Mouse (Mus musculus) cerebellum, adult 11-12 months (tissue): ENCODE results near the gene Tank.

ENCODE experiments used
- DNase-seq: peaks from one replicate; pipeline ENCODE4 v3.0.0; 2022

Gene Tank

DNA sequence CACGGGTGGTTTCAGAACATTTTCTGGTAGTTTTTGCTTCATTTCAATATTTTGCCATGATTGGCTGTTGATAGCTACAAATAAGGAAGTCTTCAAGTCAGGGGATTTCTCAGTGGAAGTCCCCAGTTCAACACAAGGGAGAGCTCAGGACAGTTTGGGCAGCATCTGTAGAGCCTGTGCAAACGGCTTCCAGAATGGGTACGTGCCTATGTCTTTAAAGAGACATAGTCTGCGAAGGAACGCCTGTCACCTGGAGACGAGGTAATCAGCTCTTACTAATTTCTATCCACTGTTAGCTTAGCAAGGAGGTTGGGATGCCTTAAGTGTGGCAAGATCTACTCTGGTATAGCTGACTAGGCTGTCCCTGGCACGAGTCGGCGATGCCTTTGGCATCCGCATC is at the start of gene Tank:
Tank (plus strand) TSS at position 153 of the 400 bp plus-strand sequence.
- no peak for DNase-seq

DNA sequence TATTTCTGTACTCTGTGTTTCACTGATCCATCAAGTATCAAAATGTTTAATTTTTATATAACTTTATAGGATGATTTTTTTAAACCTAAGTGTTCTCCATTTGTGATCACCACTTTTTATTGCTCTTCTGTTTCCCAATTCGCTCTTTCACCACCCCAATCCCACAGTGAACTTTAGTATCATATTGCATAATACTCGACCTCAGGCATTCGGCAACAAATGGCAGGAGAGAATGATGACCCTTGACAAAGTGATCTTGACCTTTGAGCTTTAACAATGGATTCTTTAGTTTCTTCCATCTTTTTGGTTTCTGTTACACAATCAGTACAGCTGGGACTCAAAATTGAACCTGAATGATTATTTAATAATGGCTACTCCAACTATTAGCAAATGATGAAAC is 46.1 kb upstream of the Tank start:
- no peak for DNase-seq

DNA sequence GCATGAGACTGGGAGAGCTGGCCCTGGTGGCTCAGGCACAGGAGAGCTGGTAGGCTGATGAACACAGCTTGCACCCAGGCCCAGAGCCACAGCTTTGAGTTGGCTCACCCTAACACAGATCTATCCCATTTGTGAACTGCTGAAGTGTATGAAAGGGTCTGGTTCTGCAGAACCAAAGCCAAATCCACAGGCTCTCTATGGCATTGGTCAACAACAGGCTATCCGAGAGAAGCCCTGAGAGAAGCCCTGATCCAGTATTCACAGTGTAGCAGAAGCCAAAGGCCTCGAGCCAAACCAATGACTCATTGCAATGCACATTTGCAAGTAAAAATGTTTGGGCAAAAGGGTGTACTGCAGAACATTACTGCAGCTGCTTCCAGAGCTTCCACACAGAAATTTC is 45.3 kb upstream of the Tank start:
- DNase-seq, result peak; percentile 36

DNA sequence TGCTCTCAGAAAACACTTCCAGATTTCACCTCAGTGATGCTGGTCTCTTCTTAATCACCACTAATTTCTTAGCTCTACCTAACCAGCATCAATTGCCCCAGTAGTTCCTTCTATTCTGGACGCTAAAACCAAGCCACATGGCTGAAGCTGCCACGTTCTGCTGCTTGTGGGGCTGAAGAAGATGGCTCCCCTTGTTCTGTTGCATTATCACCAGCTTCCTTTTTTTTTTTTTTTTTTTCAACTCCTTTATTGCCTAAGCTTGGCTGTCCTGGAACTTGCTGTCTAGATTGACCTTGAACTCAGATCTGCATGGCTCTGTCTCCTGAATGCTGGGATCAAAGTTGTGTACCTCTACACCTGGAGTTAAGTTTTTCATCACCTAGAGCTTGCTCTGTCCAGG is 41.5 kb upstream of the Tank start:
- no peak for DNase-seq

DNA sequence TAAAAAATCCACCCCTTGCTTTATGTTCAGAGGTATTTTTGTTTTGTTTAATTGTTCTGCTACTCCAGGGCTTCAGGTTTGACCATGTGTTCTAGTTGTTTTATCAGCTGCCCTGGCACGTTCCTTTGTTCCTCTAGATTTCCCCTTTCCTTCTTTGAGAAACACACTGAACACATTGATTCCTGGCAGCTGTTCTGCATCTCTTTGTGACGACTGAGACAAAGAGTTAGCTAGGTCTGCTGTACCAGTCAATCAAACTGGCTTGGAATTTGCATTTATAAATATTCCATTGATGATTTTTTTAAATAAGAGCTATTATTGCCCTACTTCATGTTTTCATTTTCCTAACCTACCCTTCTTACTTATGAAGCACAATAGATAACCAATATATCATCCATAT is 39.0 kb upstream of the Tank start:
- DNase-seq, result no peak

DNA sequence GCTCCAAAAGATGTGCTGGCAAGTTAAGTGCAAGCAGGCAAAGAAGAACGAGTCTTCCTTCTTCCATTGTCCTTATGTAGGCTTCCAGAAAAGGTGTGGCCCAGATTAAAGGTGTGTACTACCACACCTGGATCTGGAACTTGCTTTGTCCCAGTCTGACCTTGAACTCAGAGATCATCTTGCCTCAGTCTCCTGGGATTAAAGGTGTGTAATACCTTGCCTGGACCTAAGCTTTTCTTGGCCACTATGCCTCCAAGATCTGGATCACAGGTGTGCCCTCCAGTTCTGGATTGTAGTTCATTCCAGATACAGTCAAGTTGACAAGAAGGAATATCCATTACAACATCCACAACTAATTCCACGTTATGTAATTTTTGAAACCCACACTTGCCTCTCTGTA is 36.0 kb upstream of the Tank start:
- no peak for DNase-seq

DNA sequence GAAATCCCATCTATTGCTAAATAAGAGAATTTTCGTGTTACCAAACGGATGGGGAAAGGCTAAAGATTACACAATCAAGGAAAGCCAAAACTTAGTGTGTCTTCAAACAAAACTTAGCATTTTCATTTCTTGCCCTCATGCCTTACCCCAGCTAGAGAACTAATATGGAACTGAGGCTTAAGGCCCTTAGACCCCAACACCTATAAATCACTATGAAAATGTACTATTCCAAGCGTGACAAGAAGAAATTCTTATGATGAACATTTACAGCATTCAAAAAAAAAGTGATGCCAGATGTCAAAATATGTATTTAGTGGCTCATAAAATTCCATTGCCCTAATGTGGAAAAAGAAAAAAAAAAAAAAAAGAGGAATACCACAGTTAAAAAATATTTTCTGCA is 32.7 kb upstream of the Tank start:
- DNase-seq, result no peak

DNA sequence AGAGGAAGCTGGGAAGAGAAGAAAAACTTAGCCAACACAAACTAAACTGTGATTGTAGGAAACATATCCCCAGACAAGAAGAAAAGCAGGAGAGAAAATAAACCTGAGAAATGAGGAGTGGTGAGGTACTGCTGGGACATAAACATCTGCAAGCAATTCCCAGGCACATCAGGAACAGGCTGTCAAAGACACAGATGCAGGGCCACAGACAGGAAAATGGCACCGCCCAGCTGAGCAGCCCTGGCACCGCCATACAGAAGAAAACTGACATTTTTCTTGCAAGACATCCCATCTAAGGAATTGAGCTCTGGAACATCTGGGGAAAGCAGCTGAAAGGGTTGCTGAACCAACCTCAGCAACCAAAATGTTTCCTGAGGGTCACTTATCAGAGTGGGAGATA is 30.4 kb upstream of the Tank start:
- DNase-seq, result no peak

DNA sequence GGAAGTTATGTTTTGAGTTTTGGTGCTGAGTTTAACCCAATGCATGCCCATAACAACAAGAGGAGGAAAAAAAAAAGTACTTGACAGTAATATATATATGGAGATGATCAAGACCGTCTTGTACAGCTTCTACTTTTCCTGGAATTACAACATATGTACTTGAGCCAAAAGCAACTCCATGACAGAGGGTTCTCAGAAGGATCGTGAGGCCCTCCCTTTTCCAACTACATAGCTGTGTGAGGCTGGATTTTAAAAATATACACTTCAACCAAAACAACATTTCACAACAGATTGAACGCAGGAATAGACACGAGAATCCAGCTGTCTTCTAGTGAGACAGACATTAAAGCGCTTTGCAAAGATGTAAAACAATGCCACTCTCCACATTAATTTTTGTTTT is 26.7 kb upstream of the Tank start:
- DNase-seq, result no peak

DNA sequence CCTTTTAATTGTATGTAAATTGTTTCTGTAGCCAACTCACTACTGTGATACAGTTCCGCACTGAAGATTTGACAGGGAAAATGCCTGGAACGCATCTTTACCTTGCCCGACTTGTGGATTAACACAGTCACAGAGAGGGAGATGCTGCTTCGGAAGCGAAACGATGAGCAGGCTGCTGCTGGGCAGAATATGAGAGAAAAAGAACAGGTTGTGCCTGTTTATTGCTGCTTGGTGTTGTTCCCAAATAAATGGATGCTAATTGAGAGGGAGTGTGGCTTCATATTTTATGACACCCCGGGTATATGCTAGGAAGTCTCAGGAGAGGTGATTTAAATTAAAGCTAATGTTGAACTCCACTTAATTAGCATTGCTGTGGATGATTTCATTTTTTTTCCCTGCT is 23.0 kb upstream of the Tank start:
- no peak for DNase-seq

DNA sequence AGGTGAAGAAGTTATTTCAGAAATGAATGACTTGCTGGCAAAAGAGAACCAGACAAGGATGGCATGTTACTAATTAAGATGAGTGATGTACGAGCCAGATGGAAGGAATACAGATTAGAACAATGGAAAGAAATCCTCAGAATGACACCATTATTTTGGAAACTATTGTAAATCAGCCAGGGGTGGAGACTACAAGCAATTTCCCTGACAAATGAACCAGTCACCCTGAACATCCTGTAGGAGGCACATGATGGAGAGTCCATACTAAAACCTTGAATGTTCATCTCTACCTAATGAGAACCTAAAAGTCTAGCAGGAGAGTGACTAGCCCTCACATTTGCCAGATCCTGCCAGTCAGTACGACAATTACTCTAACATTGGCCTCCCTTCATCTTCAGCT is 22.6 kb upstream of the Tank start:
- DNase-seq, result no peak

DNA sequence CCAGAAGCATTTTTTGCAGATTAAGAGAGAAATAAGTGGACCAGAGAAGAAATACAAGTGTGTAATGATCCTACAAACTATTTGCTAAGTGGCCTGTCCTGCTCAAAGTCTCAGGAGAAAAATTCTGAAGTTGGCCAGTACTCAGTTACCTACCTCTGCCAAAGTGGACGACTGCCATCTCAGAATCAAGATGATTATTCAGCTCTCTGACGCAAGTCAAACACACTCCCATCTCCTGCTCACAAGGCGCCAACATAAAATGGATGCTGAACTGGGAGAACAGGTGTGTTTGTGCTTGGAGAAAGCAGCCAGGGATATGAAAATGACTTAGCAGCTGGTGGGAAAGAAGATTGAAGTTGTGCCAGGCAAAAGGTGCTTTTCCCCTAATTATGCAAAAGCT is 21.7 kb upstream of the Tank start:
- no peak for DNase-seq

DNA sequence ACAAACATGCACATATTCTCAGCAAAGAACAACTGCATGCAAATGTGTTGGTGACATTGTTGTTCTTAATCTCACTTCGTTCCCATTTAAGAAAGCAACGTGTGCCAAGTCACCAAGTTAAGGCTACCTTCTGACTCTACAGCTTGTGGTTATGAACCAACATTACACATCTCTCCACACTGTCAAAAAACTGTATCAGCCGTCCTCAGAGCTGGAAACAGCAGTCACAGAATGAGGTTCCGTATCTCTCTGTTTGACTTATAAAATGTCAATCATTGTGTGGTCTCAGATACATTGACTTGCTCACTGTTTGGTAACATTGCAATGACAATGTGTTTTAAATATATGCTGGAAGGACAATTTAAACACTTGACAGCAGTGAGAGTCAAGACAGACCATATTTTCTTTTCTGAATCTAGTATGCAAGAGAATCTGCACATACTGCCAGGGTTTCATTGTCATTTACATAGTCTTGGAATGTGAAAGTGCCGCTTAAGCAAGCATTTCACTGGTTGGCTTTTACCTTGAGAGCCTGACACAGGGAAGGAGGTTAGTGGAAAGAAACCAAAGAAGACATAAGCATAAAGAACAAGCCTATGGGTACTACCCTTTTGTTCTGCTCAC is 20.4 kb upstream of the Tank start:
- no peak for DNase-seq

DNA sequence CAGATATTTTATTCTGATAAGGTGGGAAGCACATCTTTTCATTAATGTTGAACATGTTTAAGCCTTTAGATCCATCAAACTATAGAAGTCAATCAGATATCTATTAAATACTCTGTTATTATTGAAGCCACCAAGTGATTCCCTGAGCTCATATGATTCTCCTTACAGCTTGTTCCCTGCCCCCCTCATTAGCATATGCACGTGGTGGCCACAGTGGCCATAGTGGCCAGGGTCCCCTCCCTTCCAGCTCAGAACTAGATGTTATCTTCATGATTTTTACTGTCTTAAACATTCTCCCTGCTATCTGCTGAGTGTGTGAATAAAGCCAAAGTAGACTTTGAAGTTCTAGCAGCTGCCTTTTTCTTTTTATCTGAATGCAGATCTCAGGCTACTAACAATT is 17.3 kb upstream of the Tank start:
- DNase-seq, result no peak

DNA sequence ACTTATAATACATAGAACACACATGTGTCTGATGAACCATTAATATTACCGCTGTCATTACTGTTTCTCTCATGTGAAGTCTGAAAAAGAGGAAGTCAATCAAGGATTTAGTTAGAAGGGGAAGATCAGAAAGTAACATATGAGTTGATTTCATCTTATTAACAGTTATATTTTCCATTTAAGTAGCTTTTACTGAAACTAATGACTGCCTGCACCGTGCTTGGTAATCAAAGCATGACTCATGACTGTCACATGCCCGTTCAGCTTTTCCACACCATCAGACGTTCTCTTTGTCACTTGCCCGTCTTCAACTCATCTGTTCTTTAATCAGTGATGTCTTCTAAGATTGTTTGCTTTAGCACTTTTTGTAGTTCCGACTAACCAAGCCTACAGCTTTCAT is 15.2 kb upstream of the Tank start:
- DNase-seq, result no peak

DNA sequence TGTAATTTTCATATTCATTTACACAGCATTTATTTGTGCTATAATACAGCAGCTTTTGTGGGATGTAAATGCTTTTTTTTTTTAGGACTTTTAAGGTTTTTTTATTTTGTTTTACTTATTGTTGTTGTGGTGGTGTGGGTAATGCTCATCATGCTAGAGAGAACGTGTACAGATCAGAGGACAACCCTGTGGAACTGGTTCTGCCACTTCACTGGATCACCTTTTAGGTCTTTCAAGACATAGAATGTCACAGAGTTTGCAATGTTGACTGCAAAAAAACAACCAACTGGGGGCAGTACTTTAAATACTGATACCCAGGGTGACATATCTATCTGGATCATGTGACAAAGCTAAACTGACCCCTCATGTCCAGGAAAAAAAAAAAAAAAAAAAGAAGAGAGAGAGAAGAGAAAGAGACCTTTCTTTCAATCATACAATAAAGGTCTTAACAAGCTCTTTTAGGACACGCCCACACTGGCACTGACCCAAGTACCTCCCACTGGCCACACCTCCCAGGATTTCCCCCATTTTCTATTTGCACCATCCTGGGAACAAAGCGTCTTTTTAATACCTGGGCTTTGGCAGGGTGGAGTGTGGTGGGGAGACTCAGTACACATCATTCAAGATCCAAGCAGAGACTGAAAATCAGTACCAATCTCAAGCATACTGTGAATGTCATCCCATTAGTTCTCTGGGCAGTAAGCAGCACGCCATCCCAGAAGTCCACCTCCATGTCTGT is 11.2 kb upstream of the Tank start:
- DNase-seq, result no peak

DNA sequence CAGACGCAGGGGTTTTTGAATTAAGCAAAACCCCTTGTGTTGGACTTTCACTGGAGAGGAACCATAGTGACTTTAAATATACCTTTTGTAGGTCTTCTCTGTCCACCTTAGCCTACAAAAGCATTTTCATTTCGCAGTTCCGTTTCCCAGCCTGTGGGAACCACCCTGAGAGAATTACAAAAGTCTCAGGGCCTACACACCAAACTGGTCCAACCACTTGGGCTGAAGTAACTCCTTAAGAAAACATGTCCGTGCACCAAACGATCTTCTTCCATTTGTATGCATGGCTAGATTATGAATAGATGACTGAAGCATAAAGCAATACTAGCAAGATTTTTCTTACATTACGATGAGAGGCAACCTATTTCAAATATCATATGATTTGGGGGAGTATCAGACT is 9.2 kb upstream of the Tank start:
- DNase-seq, result no peak

DNA sequence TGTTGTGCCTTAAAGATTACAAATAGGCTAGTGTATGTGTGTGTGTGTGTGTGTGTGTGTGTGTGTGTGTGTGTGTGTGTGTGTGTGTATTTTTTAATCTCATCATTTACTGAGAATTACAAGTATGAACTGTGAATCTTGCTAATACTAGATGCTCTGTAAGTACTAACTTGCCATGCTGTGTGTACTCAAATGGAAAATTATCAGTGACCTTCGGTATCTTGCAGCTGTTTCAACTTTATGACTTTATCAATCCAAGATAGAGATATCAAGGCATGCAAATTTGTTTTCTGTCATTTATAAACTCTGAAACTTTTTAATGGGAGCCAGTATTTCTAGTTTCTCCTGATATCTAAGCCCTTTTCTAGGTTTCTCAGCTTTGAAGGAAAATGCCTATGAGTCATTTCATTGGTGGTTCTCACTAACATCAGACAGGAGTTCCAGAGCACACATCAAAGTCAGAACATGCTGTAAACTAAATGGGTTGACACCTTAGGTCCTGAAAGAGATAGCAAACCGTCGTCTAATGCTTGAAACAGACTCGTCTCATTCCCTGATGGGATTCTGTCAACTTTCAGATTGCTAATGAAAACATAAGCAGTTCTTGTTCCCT is 6.9 kb upstream of the Tank start:
- DNase-seq, result no peak

DNA sequence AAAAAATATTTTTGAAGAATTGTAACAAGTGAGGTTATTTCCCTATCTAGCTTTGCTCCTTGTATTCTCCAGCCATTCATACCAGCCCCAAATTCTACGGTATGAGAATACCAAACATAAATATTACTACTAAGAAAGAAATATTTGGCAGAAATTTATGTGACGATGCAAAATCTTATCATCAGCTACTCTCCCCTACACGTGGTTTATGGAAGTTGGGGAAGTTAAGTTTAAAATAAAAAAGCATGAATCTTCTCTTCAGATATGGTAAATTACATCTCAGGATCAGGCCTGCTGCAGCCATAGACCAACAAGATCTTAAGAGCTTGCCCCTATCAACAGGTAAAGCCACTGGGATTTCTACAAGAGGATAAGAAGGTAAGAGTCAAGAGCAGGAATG is 1.9 kb upstream of the Tank start:
- DNase-seq, result no peak

DNA sequence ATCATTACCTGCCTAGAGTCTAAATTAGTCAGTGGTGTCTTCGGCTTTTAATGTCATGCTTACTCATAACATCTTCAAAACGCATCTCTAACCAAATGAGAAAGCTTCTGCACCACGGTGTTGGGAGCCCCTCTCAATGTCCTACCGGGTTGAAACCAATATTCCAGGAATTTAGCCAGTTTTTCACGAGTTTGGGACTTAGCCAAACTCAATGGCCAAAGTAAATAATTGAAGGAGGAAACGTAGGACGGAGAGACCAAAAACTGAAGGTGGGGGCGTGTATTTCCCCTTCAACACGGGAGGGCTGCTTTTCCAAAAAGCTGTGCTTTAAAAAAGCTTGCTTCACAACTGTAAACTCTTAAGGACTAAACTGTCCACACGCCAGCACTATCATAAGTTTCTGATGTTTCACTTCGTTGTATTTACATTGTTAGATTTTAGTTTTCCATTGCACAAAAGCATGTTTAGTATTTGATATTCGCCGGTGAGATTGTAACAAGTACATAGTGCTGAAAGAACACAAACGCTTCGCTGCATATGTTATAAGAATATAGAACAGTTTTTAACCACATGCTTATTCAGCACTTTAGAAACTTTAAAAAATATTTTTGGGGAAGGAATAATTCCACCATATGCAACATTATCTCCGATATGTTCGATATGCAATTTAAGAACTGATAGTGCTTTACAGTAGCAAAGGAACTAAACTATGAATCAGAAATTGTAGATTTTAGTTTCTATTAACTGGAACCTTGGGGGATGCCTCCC is 1.3 kb upstream of the Tank start:
- DNase-seq, result no peak

DNA sequence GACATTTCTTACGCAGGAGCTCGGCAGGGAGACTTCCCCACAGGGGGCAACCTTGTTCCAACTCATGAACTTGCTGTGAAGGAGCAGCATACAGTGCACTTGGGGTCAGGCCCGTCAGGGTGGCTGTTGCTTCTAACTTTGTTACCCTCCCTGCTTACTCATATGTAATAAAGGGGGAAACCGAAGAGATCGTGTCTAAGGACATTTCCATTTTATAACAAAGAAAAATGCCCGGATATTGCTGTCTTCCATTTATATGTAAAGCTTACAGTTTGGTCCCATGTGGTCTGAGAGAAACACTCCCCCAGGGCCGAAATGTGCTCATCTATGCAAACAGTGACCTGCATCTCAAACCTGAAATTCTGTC is 706 bp upstream of the Tank start:
- DNase-seq, result no peak

DNA sequence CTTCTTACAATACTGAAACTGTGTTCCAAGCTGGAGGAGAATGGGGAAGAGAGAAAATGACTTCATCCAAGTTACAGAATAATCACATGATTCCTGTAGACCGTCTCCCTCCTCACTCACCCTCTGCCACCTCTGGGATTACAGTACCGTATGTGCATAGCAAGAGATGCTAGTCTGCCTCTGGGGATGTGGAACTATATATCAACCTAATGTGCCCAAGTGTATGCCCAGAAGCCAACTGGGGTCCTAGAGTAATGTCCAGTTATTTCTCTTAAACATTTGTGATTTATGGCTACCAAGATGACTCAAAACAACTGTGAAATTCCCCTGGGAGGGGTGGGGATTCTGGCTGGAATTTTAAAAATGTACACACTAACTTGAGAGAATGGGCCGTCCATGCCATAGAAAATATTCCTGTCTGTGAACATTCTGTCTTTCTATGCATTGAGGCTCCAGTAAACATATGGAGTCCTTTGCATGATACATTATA is 1.2 kb downstream of the Tank start:
- DNase-seq, result no peak

DNA sequence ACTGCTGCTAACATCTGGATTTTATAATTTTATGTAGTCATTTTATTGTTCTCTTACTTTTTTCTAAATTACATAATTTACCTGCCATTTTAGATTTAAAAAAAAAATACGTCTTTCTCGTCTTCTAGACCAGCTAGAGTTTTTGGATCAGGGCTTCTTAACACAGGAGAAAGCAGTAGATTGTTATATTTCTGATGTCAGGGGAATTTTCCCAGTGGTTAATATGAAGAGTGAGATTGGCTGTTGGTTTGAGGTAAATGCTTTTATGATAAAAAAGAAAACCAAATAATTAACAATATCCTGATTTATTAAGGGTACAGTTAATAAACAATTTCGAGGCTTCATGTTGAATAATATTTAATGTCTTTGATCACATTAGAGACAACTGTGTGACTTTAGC is 1.7 kb downstream of the Tank start:
- no peak for DNase-seq

DNA sequence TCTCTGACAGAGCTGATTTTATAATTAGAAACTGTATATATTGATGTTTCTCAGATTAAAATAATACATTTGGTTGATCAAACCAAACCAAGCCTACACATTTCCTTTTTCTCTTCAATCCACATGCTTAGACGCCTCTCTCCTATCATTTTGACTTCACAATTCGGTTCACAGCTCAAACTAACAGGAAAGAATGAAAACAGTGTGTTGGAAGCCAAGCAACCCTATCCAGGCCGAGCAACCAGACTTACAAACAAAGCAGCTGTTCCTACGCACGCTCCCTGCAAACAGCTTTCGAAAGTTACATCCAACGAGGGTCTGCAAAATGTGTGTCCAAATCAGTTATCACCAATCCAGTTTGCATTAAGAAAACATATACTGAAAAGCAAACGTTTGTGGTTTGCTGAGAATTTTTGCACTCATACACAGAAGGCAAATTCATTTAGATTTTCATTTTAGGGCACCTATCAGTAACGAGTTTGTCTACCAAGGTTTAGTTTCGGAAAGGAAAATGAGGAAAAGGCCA is 2.2 kb downstream of the Tank start:
- DNase-seq, result no peak
